Mouse (Mus musculus) limb, embryonic 15.5 days (tissue): ENCODE measurements around the gene 1110002E22Rik. TPM values are rescaled to one million over a fixed set of nuclear protein-coding genes. Genes with fewer than 3 reads are reported as not detected.

ENCODE experiments used
- ATAC-seq: fragments of 200-750 bp; cut with Nextera tagmentation; 2 replicates; pipeline ENCODE4 v1.8.0; 2017; ENCODE audit warnings: low read depth, moderate TSS enrichment; ENCODE audit not compliant: insufficient number of reproducible peaks, low FRiP score, low TSS enrichment
- H3K27ac ChIP-seq: fragments of 300-500 bp; sonication (generic); 2 replicates; pipeline ENCODE4 v1.5.1; 2015; ENCODE audit warnings: moderate library complexity, mild to moderate bottlenecking, inconsistent platforms
- H3K27me3 ChIP-seq: fragments of 300-500 bp; sonication (generic); 2 replicates; pipeline ENCODE4 v1.6.1; 2015; ENCODE audit warnings: inconsistent platforms
- H3K36me3 ChIP-seq: fragments of 300-500 bp; sonication (generic); 2 replicates; pipeline ENCODE4 v1.6.1; 2015; ENCODE audit warnings: inconsistent platforms
- H3K4me1 ChIP-seq: fragments of 300-500 bp; sonication (generic); 2 replicates; pipeline ENCODE4 v1.6.1; 2015; ENCODE audit warnings: inconsistent platforms
- H3K4me2 ChIP-seq: fragments of 300-500 bp; sonication (generic); 2 replicates; pipeline ENCODE4 v1.6.1; 2015; ENCODE audit warnings: mild to moderate bottlenecking, inconsistent platforms
- H3K4me3 ChIP-seq: fragments of 300-500 bp; sonication (generic); 2 replicates; pipeline ENCODE4 v1.5.1; 2015; ENCODE audit warnings: mild to moderate bottlenecking, inconsistent platforms
- H3K9ac ChIP-seq: fragments of 300-500 bp; sonication (generic); 2 replicates; pipeline ENCODE4 v1.6.1; 2015; ENCODE audit warnings: inconsistent platforms
- H3K9me3 ChIP-seq: fragments of 300-500 bp; sonication (generic); 2 replicates; pipeline ENCODE4 v1.6.1; 2016; ENCODE audit warnings: inconsistent platforms
- WGBS: fragments of 180-500 bp; shearing (Covaris S2); methylation state at CpG from one replicate; pipeline ENCODE4 v1.1.7; 2015; 5-methylcytosine and 5-hydroxymethylcytosine counted together
- polyA plus RNA-seq: library from polyadenylated mRNA; unstranded; fragments of >200 nt; fragmentation: Nextera tagmentation; extraction: Ambion mirVana; gene quantifications from 2 replicates; pipeline ENCODE4 v1.2.1, GENCODE M21; 2015

Gene 1110002E22Rik
- polyA plus RNA-seq: 2.8 and 6.4 TPM in 2 replicates

- H3K36me3 ChIP-seq: no peaks in the 10 kb centered on the region
- H3K27ac ChIP-seq: peak within 1 kb of the TSS; percentile 47; the same call in 1 of the 2 replicates
- peak within 1 kb of the TSS; percentile 1; the same call in 1 of the 2 replicates for H3K4me3 ChIP-seq
- no peak within 1 kb of the TSS for H3K4me2 ChIP-seq
- no peaks in the 10 kb centered on the region for H3K9me3 ChIP-seq
- no peaks in the 10 kb centered on the region for H3K27me3 ChIP-seq
- ATAC-seq: 0 out of 2 replicates have a peak, but pooled peaks have one; percentile 2
- H3K4me1 ChIP-seq: peaks cover 25% of the 10 kb centered on the region
- 70% methylated on average over 33 of the region's 33 CpGs for WGBS
- no peak within 1 kb of the TSS for H3K9ac ChIP-seq
Observed at GRCm38 (mm10) chr3:138064732-138065645, at the start of gene 1110002E22Rik. Gene 1110002E22Rik, plus strand, starts transcription at chr3:138065052.

GRCm38 (mm10) chr3:138016810-138017209, 48.0 kb upstream of the 1110002E22Rik start:
- Histone ChIP-seq H3K36me3 (no peaks in the 10 kb centered on the region), H3K27ac (no peak overlapping the region), H3K4me2 (no peak overlapping the region), H3K4me3 (peak overlapping the region; percentile 7; the same call in 1 of the 2 replicates), H3K9ac (no peak overlapping the region), H3K9me3 (no peaks in the 10 kb centered on the region), H3K27me3 (no peaks in the 10 kb centered on the region), H3K4me1 (peaks cover 1% of the 10 kb centered on the region; the same call in 1 of the 2 replicates)
- ATAC-seq: no peak
- 67% methylated on average over 12 of the region's 12 CpGs for WGBS

- Histone ChIP-seq H3K9ac (no peak overlapping the region), H3K36me3 (no peaks in the 10 kb centered on the region), H3K9me3 (no peaks in the 10 kb centered on the region), H3K27me3 (no peaks in the 10 kb centered on the region), H3K27ac (no peak overlapping the region), H3K4me3 (no peak overlapping the region), H3K4me1 (0 out of 2 replicates have a peak, but pooled peaks cover 4% of the 10 kb centered on the region), H3K4me2 (no peak overlapping the region)
- ATAC-seq: no peak
- 81% methylated on average over 4 of the region's 4 CpGs for WGBS
Observed at GRCm38 (mm10) chr3:138022003-138022402, 42.8 kb upstream of the 1110002E22Rik start.

GRCm38 (mm10) chr3:138022651-138023050, 42.2 kb upstream of the 1110002E22Rik start:
- H3K36me3 ChIP-seq: no peaks in the 10 kb centered on the region
- no peaks in the 10 kb centered on the region for H3K9me3 ChIP-seq
- no peak overlapping the region for H3K4me3 ChIP-seq
- no peak overlapping the region for H3K9ac ChIP-seq
- H3K27ac ChIP-seq: no peak overlapping the region
- H3K4me2 ChIP-seq: no peak overlapping the region
- ATAC-seq: no peak
- 88% methylated on average over 4 of the region's 4 CpGs for WGBS
- no peaks in the 10 kb centered on the region for H3K27me3 ChIP-seq
- H3K4me1 ChIP-seq: 0 out of 2 replicates have a peak, but pooled peaks cover 4% of the 10 kb centered on the region

GRCm38 (mm10) chr3:138026286-138026685, 38.6 kb upstream of the 1110002E22Rik start:
- H3K4me2 ChIP-seq: no peak overlapping the region
- no peak overlapping the region for H3K4me3 ChIP-seq
- no peak overlapping the region for H3K27ac ChIP-seq
- H3K9me3 ChIP-seq: no peaks in the 10 kb centered on the region
- 67% methylated on average over 10 of the region's 10 CpGs for WGBS
- ATAC-seq: no peak
- 0 out of 2 replicates have a peak, but pooled peaks cover 4% of the 10 kb centered on the region for H3K4me1 ChIP-seq
- H3K27me3 ChIP-seq: no peaks in the 10 kb centered on the region
- H3K9ac ChIP-seq: no peak overlapping the region
- H3K36me3 ChIP-seq: no peaks in the 10 kb centered on the region

- H3K27ac ChIP-seq: no peak overlapping the region
- WGBS: 75% methylated on average over 5 of the region's 5 CpGs
- H3K4me1 ChIP-seq: 0 out of 2 replicates have a peak, but pooled peaks cover 4% of the 10 kb centered on the region
- H3K27me3 ChIP-seq: no peaks in the 10 kb centered on the region
- H3K9me3 ChIP-seq: no peaks in the 10 kb centered on the region
- H3K4me3 ChIP-seq: no peak overlapping the region
- no peak overlapping the region for H3K4me2 ChIP-seq
- no peak overlapping the region for H3K9ac ChIP-seq
- no peaks in the 10 kb centered on the region for H3K36me3 ChIP-seq
- ATAC-seq: no peak
Observed at GRCm38 (mm10) chr3:138027575-138028362, 37.1 kb upstream of the 1110002E22Rik start.

- no peak overlapping the region for H3K4me2 ChIP-seq
- WGBS: 87% methylated on average over 5 of the region's 5 CpGs
- H3K36me3 ChIP-seq: no peaks in the 10 kb centered on the region
- H3K9me3 ChIP-seq: no peaks in the 10 kb centered on the region
- no peak overlapping the region for H3K9ac ChIP-seq
- no peak for ATAC-seq
- no peak overlapping the region for H3K4me3 ChIP-seq
- H3K27ac ChIP-seq: no peak overlapping the region
- 0 out of 2 replicates have a peak, but pooled peaks cover 4% of the 10 kb centered on the region for H3K4me1 ChIP-seq
- no peaks in the 10 kb centered on the region for H3K27me3 ChIP-seq
Observed at GRCm38 (mm10) chr3:138029351-138029750, 35.5 kb upstream of the 1110002E22Rik start.

- H3K9me3 ChIP-seq: no peaks in the 10 kb centered on the region
- ATAC-seq: no peak
- WGBS: 77% methylated on average over 6 of the region's 6 CpGs
Observed at GRCm38 (mm10) chr3:138030563-138030962, 34.3 kb upstream of the 1110002E22Rik start.

GRCm38 (mm10) chr3:138033986-138034385, 30.9 kb upstream of the 1110002E22Rik start:
- H3K27me3 ChIP-seq: no peaks in the 10 kb centered on the region
- no peak overlapping the region for H3K4me2 ChIP-seq
- H3K4me1 ChIP-seq: no peaks in the 10 kb centered on the region
- no peaks in the 10 kb centered on the region for H3K36me3 ChIP-seq
- 79% methylated on average over 6 of the region's 6 CpGs for WGBS
- no peak overlapping the region for H3K4me3 ChIP-seq
- no peak overlapping the region for H3K27ac ChIP-seq
- no peaks in the 10 kb centered on the region for H3K9me3 ChIP-seq
- no peak for ATAC-seq
- no peak overlapping the region for H3K9ac ChIP-seq

More at GRCm38 (mm10) chr3:138030563-138030962, 34.3 kb upstream of the 1110002E22Rik start:
- no peaks in the 10 kb centered on the region for H3K27me3 ChIP-seq
- H3K36me3 ChIP-seq: no peaks in the 10 kb centered on the region
- no peak overlapping the region for H3K27ac ChIP-seq
- no peak overlapping the region for H3K4me2 ChIP-seq
- H3K4me3 ChIP-seq: no peak overlapping the region
- 0 out of 2 replicates have a peak, but pooled peaks cover 4% of the 10 kb centered on the region for H3K4me1 ChIP-seq
- no peak overlapping the region for H3K9ac ChIP-seq

- Histone ChIP-seq H3K4me1 (no peaks in the 10 kb centered on the region), H3K4me3 (no peak overlapping the region), H3K9me3 (no peaks in the 10 kb centered on the region), H3K4me2 (no peak overlapping the region), H3K36me3 (no peaks in the 10 kb centered on the region), H3K27ac (no peak overlapping the region), H3K27me3 (no peaks in the 10 kb centered on the region), H3K9ac (no peak overlapping the region)
- no peak for ATAC-seq
- WGBS: 73% methylated on average over 2 of the region's 2 CpGs
Observed at GRCm38 (mm10) chr3:138040938-138041337, 23.9 kb upstream of the 1110002E22Rik start.

- 57% methylated on average over 3 of the region's 3 CpGs for WGBS
- H3K9ac ChIP-seq: no peak overlapping the region
Observed at GRCm38 (mm10) chr3:138041591-138042301, 23.1 kb upstream of the 1110002E22Rik start.

More at GRCm38 (mm10) chr3:138041591-138042301, 23.1 kb upstream of the 1110002E22Rik start:
- no peaks in the 10 kb centered on the region for H3K36me3 ChIP-seq
- no peak overlapping the region for H3K27ac ChIP-seq
- no peaks in the 10 kb centered on the region for H3K4me1 ChIP-seq
- no peaks in the 10 kb centered on the region for H3K27me3 ChIP-seq
- no peaks in the 10 kb centered on the region for H3K9me3 ChIP-seq
- no peak overlapping the region for H3K4me3 ChIP-seq
- no peak for ATAC-seq
- H3K4me2 ChIP-seq: no peak overlapping the region
